Mouse (Mus musculus): Measurements from ENCODE around the gene 0610009B22Rik.

DNA sequence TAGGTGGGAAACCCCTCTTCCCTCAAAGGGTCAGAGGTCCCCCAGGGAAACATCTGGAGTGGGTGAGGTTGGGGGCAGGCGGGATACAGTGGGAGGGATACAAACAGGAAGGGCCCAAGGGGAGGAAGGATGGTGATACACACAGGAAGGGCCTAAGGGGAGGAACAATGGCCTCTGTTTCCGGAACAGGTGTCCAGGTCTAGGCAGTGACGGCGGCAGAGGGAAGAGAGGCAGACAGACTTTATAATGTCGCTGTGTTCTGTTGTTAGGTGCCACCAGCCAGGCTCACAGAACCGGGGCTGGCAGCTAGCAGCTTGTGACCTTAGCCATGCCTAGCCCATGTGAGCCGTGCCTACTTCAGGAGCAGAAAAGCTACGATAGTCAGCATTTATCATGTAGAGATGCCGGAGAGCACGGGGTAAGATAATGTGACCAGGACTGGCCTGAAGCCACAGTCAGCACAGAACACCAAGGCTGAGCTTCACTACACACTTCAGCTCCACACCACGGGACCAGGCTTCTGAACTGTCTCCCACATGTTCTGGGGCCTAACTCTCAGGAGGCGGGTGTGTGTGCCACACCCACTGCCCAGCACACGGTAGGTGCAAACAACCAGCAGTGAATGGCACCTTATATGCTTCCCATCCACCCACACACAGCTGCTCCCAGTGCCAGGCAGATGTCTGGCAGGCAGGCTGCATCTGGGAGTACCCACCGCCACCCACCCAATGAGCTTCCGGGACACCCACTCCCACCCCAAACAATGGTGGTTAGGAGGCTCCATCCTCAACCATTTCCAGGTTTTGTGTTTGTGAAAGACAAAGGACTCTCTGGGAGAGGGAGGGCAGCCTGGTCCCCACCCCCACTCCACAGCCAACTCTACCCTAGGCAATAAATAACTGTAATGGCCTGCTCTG lies 41.7 kb downstream of the 0610009B22Rik start:
- TF ChIP-seq CTCF (IDR thresholded peaks at IDR 0.05; ENCODE audit: control insufficient read depth, insufficient read depth, insufficient read length) = no peak
- TF ChIP-seq USF1 (IDR thresholded peaks at IDR 0.05; ENCODE audit: low read depth) = no peak

All from C2C12 (cell line).